Mouse (Mus musculus): ENCODE measurements at regions not wholly inside any gene's neighbourhood (a gene's known extent, or its start where the extent isn't known, plus 50 kb on each side); places are given as distances from the start of the nearest gene placed in this dataset.

- Histone ChIP-seq H3K4me3 (ENCODE audit: insufficient read depth in 1 of 2, low read depth in 2 of 2, low read length in 2 of 2) (no peak overlapping the region), H3K4me1 (replicated peaks; ENCODE audit: control insufficient read depth in 2 of 2, insufficient read depth in 2 of 2, low read length in 1 of 2) (no peaks in the 10 kb centered on the region), H3K9ac (replicated peaks) (no peak overlapping the region), H3K36me3 (replicated peaks; ENCODE audit: control insufficient read depth, insufficient read depth, low read depth) (no peaks in the 10 kb centered on the region), H3K9me3 (ENCODE audit: control insufficient read depth, low read length) (no peaks in the 10 kb centered on the region), H3K27ac (no peak overlapping the region), H3K27me3 (ENCODE audit: control insufficient read depth, insufficient read depth, low read length) (no peaks in the 10 kb centered on the region), H3K4me2 (ENCODE audit: low read depth) (no peak overlapping the region)
- no peak for TF ChIP-seq EP300 (IDR thresholded peaks at IDR 0.05; ENCODE audit: low read depth)
- peak; percentile 71 for TF ChIP-seq CTCF (IDR thresholded peaks at IDR 0.05; ENCODE audit: low read depth)
- DNase-seq (ENCODE audit: low read depth in 3 of 3, low spot score in 3 of 3) (peak in 2 of 3 experiments; percentile 11 to 19), ATAC-seq (ENCODE audit: insufficient read depth) (no peak)
- WGBS (ENCODE audit: insufficient replicate concordance), result 24% methylated on average over 9 of the region's 9 CpGs
Observed at GRCm38 (mm10) chr8:6572066-6572665, 1467.0 kb upstream of the Slc10a2 start.

GRCm38 (mm10) chr8:6550965-6551364 lies 1445.8 kb upstream of the Slc10a2 start:
- no peak for TF ChIP-seq EP300 (IDR thresholded peaks at IDR 0.05; ENCODE audit: low read depth)
- no peak for TF ChIP-seq CTCF (IDR thresholded peaks at IDR 0.05; ENCODE audit: low read depth)
- H3K9ac ChIP-seq (replicated peaks), result no peak overlapping the region
- no peaks in the 10 kb centered on the region for H3K4me1 ChIP-seq (replicated peaks; ENCODE audit: control insufficient read depth in 2 of 2, insufficient read depth in 2 of 2, low read length in 1 of 2)
- H3K36me3 ChIP-seq (replicated peaks; ENCODE audit: control insufficient read depth, insufficient read depth, low read depth), result no peaks in the 10 kb centered on the region
- H3K27me3 ChIP-seq (ENCODE audit: control insufficient read depth, insufficient read depth, low read length), result no peaks in the 10 kb centered on the region
- ATAC-seq (ENCODE audit: insufficient read depth) (no peak), DNase-seq (ENCODE audit: low read depth in 3 of 3, low spot score in 3 of 3) (no peak)
- no peak overlapping the region for H3K27ac ChIP-seq
- no peak overlapping the region for H3K4me3 ChIP-seq (ENCODE audit: insufficient read depth in 1 of 2, low read depth in 2 of 2, low read length in 2 of 2)
- no peaks in the 10 kb centered on the region for H3K9me3 ChIP-seq (ENCODE audit: control insufficient read depth, low read length)
- H3K4me2 ChIP-seq (ENCODE audit: low read depth), result no peak overlapping the region

DNA sequence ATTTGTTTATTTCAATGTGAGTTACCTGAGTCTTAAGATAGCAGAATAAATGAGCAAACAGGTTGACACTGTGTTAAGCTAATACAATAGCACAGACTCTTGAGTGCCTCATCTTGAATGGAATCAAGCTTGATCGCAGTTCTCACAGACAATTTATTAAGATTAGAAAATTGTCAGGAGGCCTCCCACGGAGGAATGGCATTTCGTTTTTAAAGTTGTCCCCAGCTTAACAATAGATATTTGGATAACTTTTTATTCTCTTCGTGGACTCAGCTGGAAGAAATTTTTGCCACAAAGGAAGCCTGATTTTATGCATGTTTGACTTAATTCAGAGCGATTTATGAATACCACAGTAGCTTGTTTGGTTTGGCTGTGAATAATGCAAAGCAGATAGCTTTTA lies 1422.0 kb upstream of the Slc10a2 start:
- ATAC-seq (ENCODE audit: insufficient read depth) (no peak), DNase-seq (ENCODE audit: low read depth in 3 of 3, low spot score in 3 of 3) (no peak)
- no peaks in the 10 kb centered on the region for H3K36me3 ChIP-seq (replicated peaks; ENCODE audit: control insufficient read depth, insufficient read depth, low read depth)
- H3K4me3 ChIP-seq (ENCODE audit: insufficient read depth in 1 of 2, low read depth in 2 of 2, low read length in 2 of 2), result no peak overlapping the region
- H3K4me2 ChIP-seq (ENCODE audit: low read depth), result no peak overlapping the region
- H3K27ac ChIP-seq, result no peak overlapping the region
- no peak for TF ChIP-seq CTCF (IDR thresholded peaks at IDR 0.05; ENCODE audit: low read depth)
- TF ChIP-seq EP300 (IDR thresholded peaks at IDR 0.05; ENCODE audit: low read depth), result no peak
- H3K9me3 ChIP-seq (ENCODE audit: control insufficient read depth, low read length), result no peaks in the 10 kb centered on the region
- WGBS (ENCODE audit: insufficient replicate concordance), result 51% methylated on average over 5 of the region's 5 CpGs
- no peak overlapping the region for H3K9ac ChIP-seq (replicated peaks)
- no peaks in the 10 kb centered on the region for H3K4me1 ChIP-seq (replicated peaks; ENCODE audit: control insufficient read depth in 2 of 2, insufficient read depth in 2 of 2, low read length in 1 of 2)
- H3K27me3 ChIP-seq (ENCODE audit: control insufficient read depth, insufficient read depth, low read length), result no peaks in the 10 kb centered on the region

DNA sequence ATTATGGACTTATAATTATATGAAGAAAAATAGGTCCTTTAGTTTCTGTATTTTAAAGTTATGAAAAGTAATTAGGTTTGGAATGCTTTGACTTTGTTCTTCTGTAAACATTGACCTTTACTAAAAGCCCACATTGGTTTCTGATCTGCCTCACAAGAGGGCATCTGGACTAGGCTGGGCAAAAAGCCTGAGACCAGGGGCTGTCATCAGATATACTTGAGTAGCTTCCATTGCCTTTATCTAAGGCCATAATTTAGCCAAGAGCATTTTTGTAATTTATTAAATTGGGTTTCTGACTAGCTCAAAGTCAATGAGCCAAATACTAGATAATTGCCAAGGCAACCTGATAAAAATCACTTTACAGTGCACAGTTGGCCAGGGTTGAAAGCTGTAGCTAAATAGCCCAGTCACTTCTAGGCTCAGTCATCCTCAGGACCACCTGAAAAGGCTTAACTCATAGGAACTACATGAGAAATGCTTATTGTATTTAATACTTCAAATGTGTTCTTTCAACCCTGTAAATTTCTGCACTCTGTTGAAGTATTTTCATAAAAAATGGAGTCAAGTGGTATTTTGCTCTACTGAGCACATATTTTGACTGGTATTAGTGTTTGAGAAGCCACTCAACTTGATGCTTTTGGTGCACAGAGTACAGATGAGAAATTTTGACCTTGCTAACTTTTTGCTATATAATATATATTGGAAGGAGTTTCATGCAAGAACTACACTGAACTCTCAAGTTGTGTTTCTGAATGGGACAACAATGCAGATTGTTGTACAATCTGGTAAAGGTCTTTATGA lies 1410.9 kb upstream of the Slc10a2 start:
- no peaks in the 10 kb centered on the region for H3K9me3 ChIP-seq (ENCODE audit: control insufficient read depth, low read length)
- ATAC-seq (ENCODE audit: insufficient read depth), result no peak
- no peak for DNase-seq (ENCODE audit: low read depth in 3 of 3, low spot score in 3 of 3)
- H3K9ac ChIP-seq (replicated peaks), result no peak overlapping the region
- TF ChIP-seq EP300 (IDR thresholded peaks at IDR 0.05; ENCODE audit: low read depth) (no peak), CTCF (IDR thresholded peaks at IDR 0.05; ENCODE audit: low read depth) (no peak)
- H3K4me2 ChIP-seq (ENCODE audit: low read depth), result no peak overlapping the region
- H3K27me3 ChIP-seq (ENCODE audit: control insufficient read depth, insufficient read depth, low read length), result no peaks in the 10 kb centered on the region
- no peak overlapping the region for H3K4me3 ChIP-seq (ENCODE audit: insufficient read depth in 1 of 2, low read depth in 2 of 2, low read length in 2 of 2)
- no peaks in the 10 kb centered on the region for H3K36me3 ChIP-seq (replicated peaks; ENCODE audit: control insufficient read depth, insufficient read depth, low read depth)
- H3K27ac ChIP-seq, result no peak overlapping the region
- H3K4me1 ChIP-seq (replicated peaks; ENCODE audit: control insufficient read depth in 2 of 2, insufficient read depth in 2 of 2, low read length in 1 of 2), result no peaks in the 10 kb centered on the region

DNA sequence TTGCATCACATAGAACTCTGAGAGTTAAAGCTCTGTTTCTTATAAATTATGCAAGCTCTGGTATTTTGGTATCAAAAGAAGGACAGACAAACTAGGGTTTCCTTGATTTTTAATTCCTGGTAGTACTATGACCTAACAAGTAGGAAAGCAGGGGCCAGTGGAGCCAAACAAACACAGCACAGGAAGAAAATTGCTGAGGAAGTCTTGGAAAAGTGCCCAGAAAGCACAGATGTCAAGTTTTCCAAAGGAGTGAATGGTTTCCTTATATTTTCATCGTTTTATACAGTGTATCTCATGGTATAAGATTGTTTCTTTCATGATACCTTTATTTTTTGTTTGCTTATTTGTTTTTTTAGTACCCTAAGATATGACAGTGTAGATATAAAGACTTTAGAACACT lies 1387.3 kb upstream of the Slc10a2 start:
- Histone ChIP-seq H3K27ac (no peak overlapping the region), H3K4me3 (ENCODE audit: insufficient read depth in 1 of 2, low read depth in 2 of 2, low read length in 2 of 2) (no peak overlapping the region), H3K4me2 (ENCODE audit: low read depth) (no peak overlapping the region), H3K27me3 (ENCODE audit: control insufficient read depth, insufficient read depth, low read length) (no peaks in the 10 kb centered on the region), H3K4me1 (replicated peaks; ENCODE audit: control insufficient read depth in 2 of 2, insufficient read depth in 2 of 2, low read length in 1 of 2) (no peaks in the 10 kb centered on the region), H3K36me3 (replicated peaks; ENCODE audit: control insufficient read depth, insufficient read depth, low read depth) (no peaks in the 10 kb centered on the region), H3K9ac (replicated peaks) (no peak overlapping the region), H3K9me3 (ENCODE audit: control insufficient read depth, low read length) (no peaks in the 10 kb centered on the region)
- WGBS (ENCODE audit: insufficient replicate concordance), result 34% methylated on average over 1 of the region's 1 CpGs
- no peak for DNase-seq (ENCODE audit: low read depth in 3 of 3, low spot score in 3 of 3)
- no peak for ATAC-seq (ENCODE audit: insufficient read depth)
- no peak for TF ChIP-seq CTCF (IDR thresholded peaks at IDR 0.05; ENCODE audit: low read depth)
- no peak for TF ChIP-seq EP300 (IDR thresholded peaks at IDR 0.05; ENCODE audit: low read depth)
